Mouse (Mus musculus): ENCODE measurements around the gene Tenm2.

The Tenm2 gene

GRCm38 (mm10) chr11:37235914-37236600, at the start of gene Tenm2:
TSS of gene Tenm2 (minus strand) at chr11:37235964.
- in situ Hi-C loops (cut with MboI; ENCODE audit: low pct_unique_long_range_greater_than_20kb in 1 of 2, low sequenced_read_pairs in 2 of 2, unreplicated experiment in 1 of 2): no loop called here

- in situ Hi-C loops (cut with MboI; ENCODE audit: low pct_unique_long_range_greater_than_20kb in 1 of 2, low sequenced_read_pairs in 2 of 2, unreplicated experiment in 1 of 2): no loop called here
Measured at GRCm38 (mm10) chr11:37285186-37285585, 49.4 kb upstream of the Tenm2 start.

GRCm38 (mm10) chr11:37248796-37249195, 13.0 kb upstream of the Tenm2 start:
- in situ Hi-C loops (cut with MboI; ENCODE audit: low pct_unique_long_range_greater_than_20kb in 1 of 2, low sequenced_read_pairs in 2 of 2, unreplicated experiment in 1 of 2): no loop called here

GRCm38 (mm10) chr11:37237096-37237725, 1.4 kb upstream of the Tenm2 start:
- in situ Hi-C loops (cut with MboI; ENCODE audit: low pct_unique_long_range_greater_than_20kb in 1 of 2, low sequenced_read_pairs in 2 of 2, unreplicated experiment in 1 of 2): no loop called here

- in situ Hi-C loops (cut with MboI; ENCODE audit: low pct_unique_long_range_greater_than_20kb in 1 of 2, low sequenced_read_pairs in 2 of 2, unreplicated experiment in 1 of 2): no loop called here
Measured at GRCm38 (mm10) chr11:37236601-37237083, 878 bp upstream of the Tenm2 start.

GRCm38 (mm10) chr11:37235021-37235795, 556 bp downstream of the Tenm2 start:
- in situ Hi-C loops (cut with MboI; ENCODE audit: low pct_unique_long_range_greater_than_20kb in 1 of 2, low sequenced_read_pairs in 2 of 2, unreplicated experiment in 1 of 2): no loop called here

GRCm38 (mm10) chr11:37227404-37227803, 8.4 kb downstream of the Tenm2 start:
- in situ Hi-C loops (cut with MboI; ENCODE audit: low pct_unique_long_range_greater_than_20kb in 1 of 2, low sequenced_read_pairs in 2 of 2, unreplicated experiment in 1 of 2): no loop called here

GRCm38 (mm10) chr11:37226943-37227342, 8.8 kb downstream of the Tenm2 start:
- in situ Hi-C loops (cut with MboI; ENCODE audit: low pct_unique_long_range_greater_than_20kb in 1 of 2, low sequenced_read_pairs in 2 of 2, unreplicated experiment in 1 of 2): no loop called here

GRCm38 (mm10) chr11:37222737-37223136, 13.0 kb downstream of the Tenm2 start:
- in situ Hi-C loops (cut with MboI; ENCODE audit: low pct_unique_long_range_greater_than_20kb in 1 of 2, low sequenced_read_pairs in 2 of 2, unreplicated experiment in 1 of 2): no loop called here

- in situ Hi-C loops (cut with MboI; ENCODE audit: low pct_unique_long_range_greater_than_20kb in 1 of 2, low sequenced_read_pairs in 2 of 2, unreplicated experiment in 1 of 2): no loop called here
Measured at GRCm38 (mm10) chr11:37222056-37222455, 13.7 kb downstream of the Tenm2 start.

GRCm38 (mm10) chr11:37220921-37221320, 14.8 kb downstream of the Tenm2 start:
- in situ Hi-C loops (cut with MboI; ENCODE audit: low pct_unique_long_range_greater_than_20kb in 1 of 2, low sequenced_read_pairs in 2 of 2, unreplicated experiment in 1 of 2): no loop called here

- in situ Hi-C loops (cut with MboI; ENCODE audit: low pct_unique_long_range_greater_than_20kb in 1 of 2, low sequenced_read_pairs in 2 of 2, unreplicated experiment in 1 of 2): loop anchor here in 1 of 2 experiments (25.0 kb wide), 1 partner anchor 299 kb away; no protein-coding TSS in a partner anchor
Measured at GRCm38 (mm10) chr11:37186132-37186531, 49.6 kb downstream of the Tenm2 start.

GRCm38 (mm10) chr11:37177426-37177825, 58.3 kb downstream of the Tenm2 start:
- in situ Hi-C loops (cut with MboI; ENCODE audit: low pct_unique_long_range_greater_than_20kb in 1 of 2, low sequenced_read_pairs in 2 of 2, unreplicated experiment in 1 of 2): loop anchor here in 1 of 2 experiments (25.0 kb wide), 1 partner anchor 290 kb away; no protein-coding TSS in a partner anchor

- in situ Hi-C loops (cut with MboI; ENCODE audit: low pct_unique_long_range_greater_than_20kb in 1 of 2, low sequenced_read_pairs in 2 of 2, unreplicated experiment in 1 of 2): no loop called here
Measured at GRCm38 (mm10) chr11:37153933-37154880, 81.6 kb downstream of the Tenm2 start.

GRCm38 (mm10) chr11:37153382-37153781, 82.4 kb downstream of the Tenm2 start:
- in situ Hi-C loops (cut with MboI; ENCODE audit: low pct_unique_long_range_greater_than_20kb in 1 of 2, low sequenced_read_pairs in 2 of 2, unreplicated experiment in 1 of 2): no loop called here

GRCm38 (mm10) chr11:37150011-37150410, 85.8 kb downstream of the Tenm2 start:
- in situ Hi-C loops (cut with MboI; ENCODE audit: low pct_unique_long_range_greater_than_20kb in 1 of 2, low sequenced_read_pairs in 2 of 2, unreplicated experiment in 1 of 2): no loop called here

- in situ Hi-C loops (cut with MboI; ENCODE audit: low pct_unique_long_range_greater_than_20kb in 1 of 2, low sequenced_read_pairs in 2 of 2, unreplicated experiment in 1 of 2): no loop called here
Measured at GRCm38 (mm10) chr11:37143996-37144395, 91.8 kb downstream of the Tenm2 start.

- in situ Hi-C loops (cut with MboI; ENCODE audit: low pct_unique_long_range_greater_than_20kb in 1 of 2, low sequenced_read_pairs in 2 of 2, unreplicated experiment in 1 of 2): no loop called here
Measured at GRCm38 (mm10) chr11:37143478-37143877, 92.3 kb downstream of the Tenm2 start.
